Mouse (Mus musculus) spleen, adult 2 months (tissue): ENCODE results near the gene Cfap206.

Experiments
- CTCF ChIP-seq: fragments of 200-500 bp; IDR thresholded peaks from 2 replicates; pipeline ENCODE4 v1.5.1; 2011; ENCODE audit warnings: mild to moderate bottlenecking, inconsistent platforms; ENCODE audit not compliant: insufficient read depth, insufficient read length, insufficient replicate concordance; ENCODE audit errors: extremely low read depth
- POLR2A ChIP-seq: fragments of 200-500 bp; IDR thresholded peaks from 2 replicates; pipeline ENCODE4 v1.6.1; 2011; ENCODE audit warnings: low read depth, low read length, inconsistent platforms

GRCm38 (mm10) chr4:34659012-34659411 lies 71.0 kb downstream of the Cfap206 start:
- TF ChIP-seq CTCF (no peak), POLR2A (no peak)
